28 mouse cellular contexts compared by ENCODE assay signal in genomic region chr17:73656373-73656772, GRCm38 (mm10). TPM values are rescaled to one million over a fixed set of nuclear protein-coding genes. Genes with fewer than 3 reads are reported as not detected.
DNase-seq lines count a peak whose midpoint lies in the region; ATAC-seq and TF ChIP-seq lines count a peak whose summit lies in the region.
"Had no signal": no experiment of that assay in that cellular context is flagged by ENCODE, and none has a peak within 500 bp of the region (broad histone marks: within the 10 kb centered on the region; RNA-seq: fewer than 3 reads in every experiment).

No protein-coding gene starts in this region.

- TF ChIP-seq CTCF in CH12.LX (conservative IDR thresholded peaks at IDR 0.05 in 1 of 2, IDR thresholded peaks at IDR 0.05 in 1 of 2; ENCODE audit: low read depth in 2 of 2, low read length in 2 of 2): no peak

- no peak for TF ChIP-seq RAD21 in CH12.LX (IDR thresholded peaks at IDR 0.05; ENCODE audit: low read depth, low read length)

- no peaks in the 10 kb centered on the region for H3K27me3 ChIP-seq in CH12.LX (replicated peaks)
- H3K27me3 ChIP-seq: forebrain, embryonic 12.5 days; forebrain, embryonic 15.5 days; hindbrain, embryonic 12.5 days had no signal

- peaks cover 0 to 5% of the 10 kb centered on the region in 2 experiments; a peak in 2 of 4 replicates for H3K4me1 ChIP-seq in CH12.LX (ENCODE audit: control insufficient read depth in 1 of 2, insufficient read depth in 2 of 2)
- H3K4me1 ChIP-seq: embryonic facial prominence, embryonic 10.5 days; forebrain, embryonic 12.5 days; forebrain, embryonic 15.5 days; hindbrain, embryonic 12.5 days had no signal

- H3K79me2 ChIP-seq in CH12.LX (replicated peaks; ENCODE audit: control insufficient read depth, extremely low read depth, insufficient read depth, poor library complexity, severe bottlenecking): no peaks in the 10 kb centered on the region

- TF ChIP-seq EP300 in CH12.LX (IDR thresholded peaks at IDR 0.05; ENCODE audit: low read length): no peak

- dilution Hi-C loops in CH12.LX (cut with MboI; ENCODE audit: extremely low pct_ligation_motif_present, extremely low pct_unique_long_range_greater_than_20kb, low sequenced_read_pairs): no loop called here

- H3K4me2 ChIP-seq in CH12.LX (ENCODE audit: insufficient read depth, low read depth, poor library complexity, severe bottlenecking): no peak overlapping the region
- H3K4me2 ChIP-seq: embryonic facial prominence, embryonic 13.5 days; forebrain, embryonic 12.5 days; forebrain, embryonic 15.5 days; heart, embryonic 11.5 days; hindbrain, embryonic 12.5 days had no signal

- no peaks in the 10 kb centered on the region for H3K9me3 ChIP-seq in CH12.LX (replicated peaks; ENCODE audit: low read length)
- H3K9me3 ChIP-seq: embryonic facial prominence, embryonic 10.5 days; embryonic facial prominence, embryonic 13.5 days; forebrain, embryonic 12.5 days; forebrain, embryonic 15.5 days; hindbrain, embryonic 12.5 days had no signal

- H3K9ac ChIP-seq in CH12.LX (ENCODE audit: insufficient read depth, low read depth): no peak overlapping the region
- H3K9ac ChIP-seq: embryonic facial prominence, embryonic 13.5 days; forebrain, embryonic 12.5 days; forebrain, embryonic 15.5 days; hindbrain, embryonic 12.5 days had no signal

- no peak for TF ChIP-seq POLR2A in CH12.LX (IDR thresholded peaks at IDR 0.05; ENCODE audit: low read depth, low read length)

- H3K36me3 ChIP-seq in CH12.LX (replicated peaks in 1 of 2; ENCODE audit: control insufficient read depth in 1 of 2, insufficient read depth in 1 of 2, low read length in 1 of 2): no peaks in the 10 kb centered on the region
- H3K36me3 ChIP-seq: embryonic facial prominence, embryonic 10.5 days; embryonic facial prominence, embryonic 13.5 days; forebrain, embryonic 12.5 days; forebrain, embryonic 15.5 days; hindbrain, embryonic 12.5 days had no signal

- peak; percentile 28 for DNase-seq in CD4-positive helper T cell, adult 2 months (ENCODE audit: low read depth, low spot score)
- DNase-seq in CH12.LX (ENCODE audit: extremely low read depth): peak; percentile 3
- no peak for DNase-seq in layer of hippocampus, adult 8-10 months (ENCODE audit: low spot score in 2 of 2)
- DNase-seq in heart, adult 11 months: no peak
- DNase-seq in cerebellum, adult 11 months: no peak
- no peak for DNase-seq in heart, adult 8-10 months (ENCODE audit: low spot score)
- DNase-seq: adrenal gland, postnatal 10 days; adrenal gland, postnatal 36 days; cerebellum, adult 2 months; cerebellum, adult 9-11 months; cerebellum, postnatal 25 days; embryo, embryonic 11 days; gastrocnemius, postnatal 25 days; heart, adult 2 months; kidney, adult 11 months had no signal

- in situ Hi-C loops in CH12.LX (cut with MboI; ENCODE audit: low pct_ligation_motif_present, low pct_unique_long_range_greater_than_20kb, low sequenced_read_pairs): no loop called here

- peak; percentile 90 for ATAC-seq in inflammation-experienced regulatory T-cells, adult 6 months
- ATAC-seq: forebrain, embryonic 15.5 days; hindbrain, embryonic 16.5 days had no signal

- no peak overlapping the region for H3K4me3 ChIP-seq in CH12.LX (replicated peaks in 1 of 3; ENCODE audit: low read depth in 2 of 3, low read length in 2 of 3, poor library complexity in 1 of 3)
- H3K4me3 ChIP-seq: embryonic facial prominence, embryonic 10.5 days; embryonic facial prominence, embryonic 13.5 days; erythroblast, embryonic 14.5 days; forebrain, embryonic 12.5 days; forebrain, embryonic 15.5 days; heart, adult 2 months; hindbrain, embryonic 12.5 days had no signal

- H3K27ac ChIP-seq in CH12.LX (ENCODE audit: insufficient read depth, low read depth): no peak overlapping the region
- H3K27ac ChIP-seq: embryonic facial prominence, embryonic 10.5 days; embryonic facial prominence, embryonic 13.5 days; forebrain, embryonic 12.5 days; forebrain, embryonic 15.5 days; heart, adult 2 months; hindbrain, embryonic 12.5 days had no signal

TF ChIP-seq in CH12.LX, 34 proteins besides CTCF, POLR2A, EP300 and RAD21:
- TF ChIP-seq ELF1 (IDR thresholded peaks at IDR 0.05; ENCODE audit: low read depth, low read length): no peak
- no peak for TF ChIP-seq NRF1 (IDR thresholded peaks at IDR 0.05; ENCODE audit: low read depth, low read length)
- no peak for TF ChIP-seq MAX (IDR thresholded peaks at IDR 0.05; ENCODE audit: low read length)
- TF ChIP-seq USF2 (conservative IDR thresholded peaks at IDR 0.05; ENCODE audit: low read depth, low read length): no peak
- no peak for TF ChIP-seq MEF2A (IDR thresholded peaks at IDR 0.05; ENCODE audit: borderline replicate concordance, low read depth, low read length)
- no peak for TF ChIP-seq SIN3A (IDR thresholded peaks at IDR 0.05; ENCODE audit: low read length)
- TF ChIP-seq GABPA (IDR thresholded peaks at IDR 0.05; ENCODE audit: insufficient replicate concordance, low read depth, low read length): no peak
- no peak for TF ChIP-seq JUN (IDR thresholded peaks at IDR 0.05; ENCODE audit: insufficient read depth, low read depth, low read length)
- no peak for TF ChIP-seq UBTF (IDR thresholded peaks at IDR 0.05; ENCODE audit: low read depth, low read length)

RNA-seq across cellular contexts. Expression of gene Galnt14, which starts 53.9 kb away (rescaled TPM):
- total RNA-seq in CH12.LX (2012; rRNA removed): 3.4 and 5.8 TPM in 2 replicates
- total RNA-seq in CH12.LX (2014; rRNA removed): 0.88 and 1.0 TPM in 2 replicates
- 2.0 and 2.4 TPM in 2 replicates for polyA plus RNA-seq in CH12.LX (2012; ENCODE audit: insufficient read length, low read depth)
- polyA plus RNA-seq in inflammation-experienced regulatory T-cells, adult 6 months (2017; shearing (Covaris generic)): 1 to 10 TPM in 2 of 3 experiments, under 1 TPM in 1; 0.66 to 2.1 (median 2.0) TPM
- total RNA-seq in layer of hippocampus, adult 8-10 months (2022): 10 to 100 TPM; 21.5 to 29.1 (median 24.0) TPM
- not detected for total RNA-seq in heart, adult 8-10 months (2022)
- total RNA-seq: gastrocnemius, adult 8-10 months; gastrocnemius, postnatal 25 days; heart, adult 2 months; heart, postnatal 25 days; hematopoietic stem cell, adult 5-6 weeks had no signal
- polyA plus RNA-seq: C2C12; erythroblast, embryonic 14.5 days had no signal

Comparison
In these comparisons a context has a peak if more than half of its experiments do, and no peak if none do; other contexts are left out.
1. DNase-seq: peak in CD4-positive helper T cell, adult 2 months (single experiment) and CH12.LX (single experiment); none in layer of hippocampus, adult 8-10 months (0 of 2), heart, adult 11 months (single experiment), cerebellum, adult 11 months (single experiment) and heart, adult 8-10 months (single experiment).